Mouse (Mus musculus): ENCODE data around the gene Slc12a5. TPM values are rescaled to one million over a fixed set of nuclear protein-coding genes. Genes with fewer than 3 reads are reported as not detected.

The Slc12a5 gene
- polyA plus RNA-seq, 1 experiment from 2014 or later: 3.9 TPM

DNA sequence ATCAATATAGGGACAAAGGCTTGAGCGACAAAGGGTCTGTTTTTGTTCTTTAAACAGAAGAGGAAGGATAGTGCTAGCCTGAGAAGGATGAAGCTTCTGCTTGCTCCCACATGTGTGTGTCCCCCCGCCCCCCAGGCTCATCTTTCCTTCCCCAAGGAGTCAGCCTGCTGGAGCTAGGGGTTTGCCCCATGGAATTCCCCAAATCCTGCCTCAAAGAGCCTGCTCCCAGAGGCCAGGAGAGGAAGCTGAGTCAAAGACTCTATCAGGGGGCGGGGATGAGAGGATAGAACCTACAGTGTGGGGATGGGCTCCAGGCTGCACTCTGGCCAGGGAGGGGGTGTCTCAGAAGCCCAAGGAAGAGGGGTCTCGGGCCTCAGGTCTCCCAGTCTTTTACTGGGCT lies 13.1 kb upstream of the Slc12a5 start:
- ChIA-PET CTCF (no interaction called here), POLR2A (no interaction called here)
- H3K27me3 ChIP-seq: peaks cover 26% of the 10 kb centered on the region
- no peak for TF ChIP-seq CTCF (IDR thresholded peaks at IDR 0.05)
- DNase-seq (ENCODE audit: low read depth, low spot score): no peak
- in situ Hi-C loops (cut with MboI; ENCODE audit: low pct_unique_long_range_greater_than_20kb): no loop called here
- ATAC-seq: no peak

- ATAC-seq (no peak), DNase-seq (ENCODE audit: low read depth, low spot score) (no peak)
- POLR2A ChIA-PET: no interaction called here
- H3K27me3 ChIP-seq: peaks cover 26% of the 10 kb centered on the region
- TF ChIP-seq CTCF (IDR thresholded peaks at IDR 0.05): no peak
- CTCF ChIA-PET: no interaction called here
- in situ Hi-C loops (cut with MboI; ENCODE audit: low pct_unique_long_range_greater_than_20kb): no loop called here
Measured at GRCm38 (mm10) chr2:164947930-164948329, 12.7 kb upstream of the Slc12a5 start.

DNA sequence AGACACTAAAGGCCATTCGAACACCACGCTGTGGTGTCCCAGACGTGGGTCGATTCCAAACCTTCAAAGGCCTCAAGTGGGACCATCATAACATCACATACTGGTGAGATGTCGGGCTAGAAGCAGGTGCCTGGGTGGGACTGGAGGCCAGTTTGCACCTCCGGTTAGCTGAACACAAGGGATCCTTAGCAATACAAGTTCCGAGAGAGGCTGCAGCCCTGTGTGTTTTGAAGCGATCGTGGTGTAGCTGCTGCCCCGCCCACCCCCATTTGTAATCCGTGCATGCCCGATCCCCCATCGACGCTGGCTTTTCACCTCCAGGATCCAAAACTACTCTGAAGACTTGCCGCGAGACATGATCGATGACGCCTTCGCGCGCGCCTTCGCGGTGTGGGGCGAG lies 11.6 kb upstream of the Slc12a5 start:
- ChIA-PET POLR2A (no interaction called here), CTCF (no interaction called here)
- peaks cover 26% of the 10 kb centered on the region for H3K27me3 ChIP-seq
- DNase-seq (ENCODE audit: low read depth, low spot score) (no peak), ATAC-seq (no peak)
- TF ChIP-seq CTCF (IDR thresholded peaks at IDR 0.05): no peak
- in situ Hi-C loops (cut with MboI; ENCODE audit: low pct_unique_long_range_greater_than_20kb): no loop called here

DNA sequence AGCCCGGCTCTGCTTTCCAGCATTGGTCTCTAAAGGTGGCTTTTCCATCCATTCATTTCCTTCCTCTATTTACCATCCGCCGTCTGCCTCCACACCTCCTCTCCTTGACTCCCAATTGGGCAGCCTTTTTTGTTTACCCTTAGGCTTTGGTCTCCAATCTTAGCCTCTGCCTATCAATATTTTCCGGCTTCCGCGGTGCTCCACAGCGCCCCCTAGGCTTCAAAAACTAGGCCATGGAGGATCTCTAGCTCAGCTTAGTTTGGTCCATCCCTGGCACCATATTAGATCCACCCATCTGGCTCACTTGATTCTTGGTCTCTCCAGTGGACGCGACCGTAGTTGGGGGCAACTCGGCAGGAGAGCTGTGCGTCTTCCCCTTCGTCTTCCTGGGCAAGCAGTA lies 10.1 kb upstream of the Slc12a5 start:
- TF ChIP-seq CTCF (IDR thresholded peaks at IDR 0.05): no peak
- in situ Hi-C loops (cut with MboI; ENCODE audit: low pct_unique_long_range_greater_than_20kb): loop anchor here (10.0 kb wide), 2 partner anchors 314 to 414 kb away; partner anchors contain the start of gene Zfp663
- POLR2A ChIA-PET: no interaction called here
- CTCF ChIA-PET: no interaction called here
- no peak for DNase-seq (ENCODE audit: low read depth, low spot score)
- no peak for ATAC-seq
- H3K27me3 ChIP-seq: peaks cover 26% of the 10 kb centered on the region

GRCm38 (mm10) chr2:164951745-164952144 lies 8.9 kb upstream of the Slc12a5 start:
- POLR2A ChIA-PET: no interaction called here
- CTCF ChIA-PET: interaction anchor here (0.6 to 1.4 kb wide), 5 partner anchors 10 to 85 kb away, joined by 3 to 8 read pairs (median 4); partner anchors contain the start of gene Slc12a5
- no peak for TF ChIP-seq CTCF (IDR thresholded peaks at IDR 0.05)
- ATAC-seq (no peak), DNase-seq (ENCODE audit: low read depth, low spot score) (no peak)
- peaks cover 26% of the 10 kb centered on the region for H3K27me3 ChIP-seq
- in situ Hi-C loops (cut with MboI; ENCODE audit: low pct_unique_long_range_greater_than_20kb): loop anchor here (10.0 kb wide), 2 partner anchors 313 to 413 kb away; partner anchors contain the start of gene Zfp663

- POLR2A ChIA-PET: no interaction called here
- peaks cover 26% of the 10 kb centered on the region for H3K27me3 ChIP-seq
- no peak for TF ChIP-seq CTCF (IDR thresholded peaks at IDR 0.05)
- in situ Hi-C loops (cut with MboI; ENCODE audit: low pct_unique_long_range_greater_than_20kb): loop anchor here (10.0 kb wide), 2 partner anchors 312 to 412 kb away; partner anchors contain the start of gene Zfp663
- no peak for ATAC-seq
- CTCF ChIA-PET: interaction anchor here (0.6 to 2.3 kb wide), 8 partner anchors 9 to 80 kb away, joined by 3 to 10 read pairs (median 6); partner anchors contain the start of gene Slc12a5
- no peak for DNase-seq (ENCODE audit: low read depth, low spot score)
Measured at GRCm38 (mm10) chr2:164952448-164952847, 8.2 kb upstream of the Slc12a5 start.

DNA sequence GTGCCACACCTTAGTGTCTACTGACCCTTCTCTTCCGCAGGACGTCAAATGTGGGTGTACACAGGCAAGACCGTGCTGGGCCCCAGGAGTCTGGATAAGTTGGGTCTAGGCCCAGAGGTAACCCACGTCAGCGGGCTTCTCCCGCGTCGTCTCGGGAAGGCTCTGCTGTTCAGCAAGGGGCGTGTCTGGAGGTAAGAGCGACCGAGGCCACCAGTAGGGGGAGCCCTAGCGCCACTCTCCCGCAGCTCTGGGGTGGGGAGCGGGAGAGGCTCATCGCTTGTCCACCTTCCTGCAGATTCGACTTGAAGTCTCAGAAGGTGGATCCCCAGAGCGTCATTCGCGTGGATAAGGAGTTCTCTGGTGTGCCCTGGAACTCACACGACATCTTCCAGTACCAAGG lies 7.4 kb upstream of the Slc12a5 start:
- ATAC-seq (peak; percentile 34), DNase-seq (ENCODE audit: low read depth, low spot score) (no peak)
- ChIA-PET CTCF (interaction anchor here (1.0 to 2.3 kb wide), 5 partner anchors 10 to 79 kb away, joined by 3 to 10 read pairs (median 6); no protein-coding TSS in a partner anchor), POLR2A (no interaction called here)
- H3K27me3 ChIP-seq: peaks cover 24% of the 10 kb centered on the region
- in situ Hi-C loops (cut with MboI; ENCODE audit: low pct_unique_long_range_greater_than_20kb): loop anchor here (10.0 kb wide), 2 partner anchors 312 to 412 kb away; partner anchors contain the start of gene Zfp663
- no peak for TF ChIP-seq CTCF (IDR thresholded peaks at IDR 0.05)

- ChIA-PET CTCF (no interaction called here), POLR2A (no interaction called here)
- no peak for ATAC-seq
- TF ChIP-seq CTCF (IDR thresholded peaks at IDR 0.05): no peak
- no peak for DNase-seq (ENCODE audit: low read depth, low spot score)
- peaks cover 2% of the 10 kb centered on the region for H3K27me3 ChIP-seq
- in situ Hi-C loops (cut with MboI; ENCODE audit: low pct_unique_long_range_greater_than_20kb): loop anchor here (10.0 kb wide), 2 partner anchors 309 to 409 kb away; partner anchors contain the start of gene Zfp663
Measured at GRCm38 (mm10) chr2:164955725-164956124, 4.9 kb upstream of the Slc12a5 start.

- H3K27me3 ChIP-seq: peaks cover 1% of the 10 kb centered on the region
- no peak for ATAC-seq
- no peak for TF ChIP-seq CTCF (IDR thresholded peaks at IDR 0.05)
- DNase-seq (ENCODE audit: low read depth, low spot score): no peak
- CTCF ChIA-PET: no interaction called here
- in situ Hi-C loops (cut with MboI; ENCODE audit: low pct_unique_long_range_greater_than_20kb): loop anchor here (10.0 kb wide), 2 partner anchors 309 to 409 kb away; partner anchors contain the start of gene Zfp663
- POLR2A ChIA-PET: no interaction called here
Measured at GRCm38 (mm10) chr2:164956195-164956594, 4.4 kb upstream of the Slc12a5 start.

DNA sequence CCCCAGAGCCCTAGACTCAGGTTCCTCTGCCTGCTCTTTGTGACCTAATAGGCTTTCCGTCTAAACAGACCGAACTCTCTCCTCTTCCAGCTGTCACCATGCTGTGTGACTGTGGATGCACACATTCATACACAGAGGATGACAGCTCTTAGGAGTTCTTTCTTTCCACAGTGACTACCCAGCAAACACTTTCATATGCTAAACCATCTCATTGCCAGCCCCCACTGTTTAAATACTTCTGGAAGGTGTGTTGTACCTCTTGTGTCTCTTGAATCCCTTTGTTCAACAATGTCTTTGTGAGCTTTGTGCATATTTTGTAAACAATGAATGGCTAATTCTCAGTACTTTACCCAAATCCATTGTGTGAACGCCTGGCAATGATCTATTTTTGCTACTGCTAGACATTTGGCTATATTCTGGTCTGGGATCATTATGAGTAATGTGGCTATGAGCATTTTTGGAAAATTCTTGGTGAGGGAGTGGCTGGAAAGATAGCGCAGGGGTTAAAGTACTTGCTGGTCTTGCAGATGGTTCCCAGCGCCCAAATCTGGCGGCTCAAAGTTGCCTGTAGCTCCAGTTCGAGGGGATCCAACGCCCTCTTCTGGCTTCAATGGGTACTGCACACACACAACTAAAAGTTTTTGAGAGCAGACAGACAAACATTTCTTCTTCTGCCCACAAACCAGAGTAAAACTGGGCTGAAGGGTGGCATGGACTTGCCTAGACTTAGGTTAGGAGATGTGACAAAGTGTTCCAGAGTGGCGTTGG lies 2.9 kb upstream of the Slc12a5 start:
- no peak for TF ChIP-seq CTCF (IDR thresholded peaks at IDR 0.05)
- POLR2A ChIA-PET: no interaction called here
- in situ Hi-C loops (cut with MboI; ENCODE audit: low pct_unique_long_range_greater_than_20kb): loop anchor here (10.0 kb wide), 2 partner anchors 307 to 407 kb away; partner anchors contain the start of gene Zfp663
- ATAC-seq (no peak), DNase-seq (ENCODE audit: low read depth, low spot score) (no peak)
- no peaks in the 10 kb centered on the region for H3K27me3 ChIP-seq
- CTCF ChIA-PET: no interaction called here

All from Patski (cell line).